Mouse (Mus musculus) heart, adult 2 months (tissue): ENCODE results near the gene Itpkb. TPM values are rescaled to one million over a fixed set of nuclear protein-coding genes. Genes with fewer than 3 reads are reported as not detected.
A peak's percentile ranks its signal among the peaks of the same experiment; 100 is the strongest.
"Not testable (repeated sequence)": the region's sequence is repeated elsewhere in the genome, so short reads cannot be mapped to it uniquely, and the experiment has no call there.

Experiments used
- DNase-seq, 2 experiments: peaks; one replicate each; pipeline ENCODE4 v3.0.0; 2021
- H3K27ac ChIP-seq: fragments of 200-600 bp; 2 replicates; pipeline ENCODE4 v1.8.1; 2022
- H3K27me3 ChIP-seq: fragments of 200-500 bp; 2 replicates; pipeline ENCODE4 v1.6.1; 2012; ENCODE audit warnings: mild to moderate bottlenecking, low read length, inconsistent platforms, mixed read lengths; ENCODE audit not compliant: control insufficient read depth, insufficient read depth
- H3K36me3 ChIP-seq: fragments of 200-500 bp; 2 replicates; pipeline ENCODE4 v1.6.1; 2012; ENCODE audit warnings: low read length, inconsistent platforms; ENCODE audit not compliant: control insufficient read depth, insufficient read depth
- H3K4me1 ChIP-seq: fragments of 200-500 bp; 2 replicates; pipeline ENCODE4 v1.6.1; 2011; ENCODE audit warnings: low read length; ENCODE audit not compliant: control insufficient read depth, insufficient read depth
- H3K4me3 ChIP-seq: fragments of 200-600 bp; 2 replicates; pipeline ENCODE4 v1.8.1; 2022
- H3K79me2 ChIP-seq: fragments of 200-500 bp; replicated peaks from 2 replicates; pipeline ENCODE4 v1.6.1; 2012; ENCODE audit warnings: mild to moderate bottlenecking, inconsistent platforms, low read length, moderate library complexity, mixed read lengths; ENCODE audit not compliant: control insufficient read depth, insufficient read depth
- H3K9ac ChIP-seq: fragments of 200-500 bp; 2 replicates; pipeline ENCODE4 v1.6.1; 2012; ENCODE audit warnings: low read depth, mild to moderate bottlenecking, control low read depth, inconsistent platforms, low read length, mixed read lengths
- CTCF ChIP-seq: fragments of 200-600 bp; IDR thresholded peaks from 2 replicates; pipeline ENCODE4 v1.8.1; 2022; ENCODE audit warnings: antibody characterized with exemption, mild to moderate bottlenecking, moderate library complexity
- EP300 ChIP-seq: fragments of 200-500 bp; IDR thresholded peaks from 2 replicates; pipeline ENCODE4 v1.6.1; 2011; ENCODE audit warnings: low read depth, low read length, control low read depth; ENCODE audit not compliant: insufficient read depth
- POLR2A ChIP-seq: fragments of 200-500 bp; IDR thresholded peaks from 2 replicates; pipeline ENCODE4 v1.6.1; 2011; ENCODE audit warnings: mild to moderate bottlenecking, low read depth, low read length, control low read depth; ENCODE audit not compliant: insufficient read depth
- WGBS: fragments of 180-500 bp; shearing (Covaris S2); methylation state at CpG from one replicate; pipeline ENCODE4 v1.1.7; 2018; 5-methylcytosine and 5-hydroxymethylcytosine counted together
- intact Hi-C: fragments of 180-260 bp; cut with DNase I; formaldehyde crosslinking; loops from one replicate; pipeline ENCODE4 v1.15.1; 2025
- polyA plus RNA-seq: library from polyadenylated mRNA; depleted of rRNA; stranded (reverse); fragments of >200 nt; gene quantifications from 2 replicates; pipeline ENCODE4 v1.2.3, GENCODE M21; 2012
- total RNA-seq, 2 experiments: library from RNA; stranded (reverse); gene quantifications; 2 replicates each; pipeline ENCODE4 v1.2.3; 2021

The Itpkb gene
- total and polyA plus RNA-seq, 3 experiments, result 21.5 to 50.7 (median 50.0) TPM

DNA sequence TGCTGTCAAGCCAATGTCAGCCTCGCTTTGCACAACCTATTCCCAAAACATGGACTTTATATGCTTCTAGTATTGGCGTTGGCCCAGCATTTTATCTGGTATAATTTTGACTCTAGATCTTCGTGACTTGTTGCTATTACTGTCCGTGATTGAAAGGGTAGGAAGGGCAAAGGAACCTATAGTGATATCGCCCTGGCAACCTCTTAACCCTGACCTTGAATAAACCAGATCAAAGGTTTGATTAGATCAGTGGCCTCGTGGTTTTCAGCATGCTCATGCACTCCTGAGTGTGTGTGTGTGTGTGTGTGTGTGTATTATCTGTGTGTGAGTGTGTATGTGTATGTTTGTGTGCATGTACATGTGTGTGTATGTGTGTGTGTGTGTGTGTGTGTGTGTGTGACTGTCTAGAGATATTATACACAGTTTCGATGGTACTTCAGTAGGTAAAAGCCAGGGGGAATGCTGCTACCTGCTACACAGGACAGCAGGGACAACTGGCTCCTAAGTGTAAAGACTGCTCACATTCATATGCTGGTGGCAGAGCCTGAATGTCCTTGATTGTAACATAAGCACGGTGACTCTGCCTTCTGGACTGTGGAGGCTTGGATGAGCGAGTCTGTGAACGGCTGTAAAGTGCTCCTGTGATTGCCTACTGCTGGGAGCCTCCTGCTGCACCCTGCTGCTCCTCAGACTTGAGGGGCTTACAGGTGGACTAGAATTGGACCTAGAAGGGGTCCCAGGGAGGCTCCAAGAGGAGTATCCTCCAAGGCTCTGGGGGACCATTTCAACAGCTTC lies 40.8 kb downstream of the Itpkb start:
- peaks cover 10% of the 10 kb centered on the region for H3K79me2 ChIP-seq
- TF ChIP-seq EP300, result no peak
- no peak for TF ChIP-seq POLR2A
- no peak for TF ChIP-seq CTCF
- H3K27me3 ChIP-seq, result no peaks in the 10 kb centered on the region
- intact Hi-C loops, result no loop called here
- no peak overlapping the region for H3K4me3 ChIP-seq
- WGBS, result 48% methylated on average over 10 of the region's 10 CpGs
- no peak overlapping the region for H3K9ac ChIP-seq
- DNase-seq, result no peak
- H3K4me1 ChIP-seq, result peaks cover 39% of the 10 kb centered on the region
- peaks cover 12% of the 10 kb centered on the region for H3K36me3 ChIP-seq
- no peak overlapping the region for H3K27ac ChIP-seq

DNA sequence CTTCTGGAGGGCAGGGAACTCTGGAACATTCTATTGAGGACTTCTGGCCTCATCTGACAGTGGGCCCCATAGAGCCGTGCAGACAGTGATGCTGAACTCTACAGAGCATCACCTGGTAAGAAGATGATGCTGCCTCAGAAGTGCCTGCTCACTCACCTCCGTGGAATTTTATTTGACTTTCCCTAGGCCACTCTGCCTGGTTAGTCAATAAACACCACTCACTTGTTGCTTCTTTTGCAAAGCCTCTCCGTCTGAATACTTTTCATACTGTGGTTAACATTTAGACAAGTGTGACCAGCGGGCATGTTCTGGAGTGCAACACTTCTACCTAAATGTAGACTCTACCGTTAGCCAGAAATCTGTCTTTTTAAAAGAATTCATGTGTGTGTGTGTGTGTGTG lies 42.0 kb downstream of the Itpkb start:
- intact Hi-C loops, H3K27me3 ChIP-seq, DNase-seq, H3K36me3 ChIP-seq, H3K79me2 ChIP-seq, H3K9ac ChIP-seq, H3K27ac ChIP-seq, H3K4me3 ChIP-seq: not testable (repeated sequence)
- WGBS, result 71% methylated on average over 5 of the region's 5 CpGs
- H3K4me1 ChIP-seq, result peaks cover 37% of the 10 kb centered on the region

DNA sequence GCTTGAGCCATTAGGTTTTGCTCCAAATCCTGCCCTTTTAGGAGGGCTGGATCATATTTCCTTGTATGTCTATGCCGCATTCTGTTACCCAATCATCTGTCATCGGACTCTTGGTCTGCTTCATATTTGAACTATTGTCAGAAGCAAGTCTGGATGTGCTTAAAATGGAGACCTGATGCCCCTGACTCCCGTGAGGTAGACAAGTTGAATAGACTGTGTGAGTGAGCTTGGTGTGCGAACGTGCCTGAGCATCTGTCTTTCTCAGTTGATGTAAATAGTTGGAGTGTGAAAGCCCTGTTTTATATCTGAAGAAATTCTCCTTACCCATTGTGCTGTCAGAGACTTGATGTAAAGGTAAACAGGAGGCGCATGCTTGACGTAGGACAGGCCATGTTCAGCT lies 46.3 kb downstream of the Itpkb start:
- peaks cover 9% of the 10 kb centered on the region for H3K79me2 ChIP-seq
- no peaks in the 10 kb centered on the region for H3K27me3 ChIP-seq
- H3K36me3 ChIP-seq, result peaks cover 11% of the 10 kb centered on the region
- WGBS, result 62% methylated on average over 7 of the region's 7 CpGs
- H3K4me1 ChIP-seq, result peaks cover 37% of the 10 kb centered on the region
- TF ChIP-seq CTCF, result no peak
- no peak for TF ChIP-seq POLR2A
- TF ChIP-seq EP300, result no peak
- intact Hi-C loops, result no loop called here
- no peak overlapping the region for H3K4me3 ChIP-seq
- peak overlapping the region; percentile 40 for H3K27ac ChIP-seq
- no peak overlapping the region for H3K9ac ChIP-seq
- no peak for DNase-seq

DNA sequence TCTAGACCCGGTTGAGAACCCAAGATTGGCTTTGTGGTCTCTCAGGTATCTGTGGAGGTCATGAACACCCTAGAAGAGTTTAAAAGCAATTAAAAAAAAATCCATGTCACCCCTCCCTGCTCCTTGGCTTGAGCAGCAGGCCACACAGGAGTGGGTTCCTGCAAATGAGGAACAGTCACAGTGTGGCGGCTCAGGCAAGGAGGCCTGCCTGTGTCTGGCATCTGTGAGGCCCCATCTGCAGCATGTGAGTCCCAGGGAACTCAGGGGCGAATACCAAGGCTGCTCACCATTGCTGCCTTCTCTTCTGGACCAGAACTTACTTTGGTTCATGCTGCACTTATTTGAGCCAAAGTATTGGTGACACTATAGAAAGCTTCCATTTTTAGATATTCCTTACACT lies 49.3 kb downstream of the Itpkb start:
- DNase-seq, result no peak
- 69% methylated on average over 3 of the region's 3 CpGs for WGBS
- intact Hi-C loops, result no loop called here

DNA sequence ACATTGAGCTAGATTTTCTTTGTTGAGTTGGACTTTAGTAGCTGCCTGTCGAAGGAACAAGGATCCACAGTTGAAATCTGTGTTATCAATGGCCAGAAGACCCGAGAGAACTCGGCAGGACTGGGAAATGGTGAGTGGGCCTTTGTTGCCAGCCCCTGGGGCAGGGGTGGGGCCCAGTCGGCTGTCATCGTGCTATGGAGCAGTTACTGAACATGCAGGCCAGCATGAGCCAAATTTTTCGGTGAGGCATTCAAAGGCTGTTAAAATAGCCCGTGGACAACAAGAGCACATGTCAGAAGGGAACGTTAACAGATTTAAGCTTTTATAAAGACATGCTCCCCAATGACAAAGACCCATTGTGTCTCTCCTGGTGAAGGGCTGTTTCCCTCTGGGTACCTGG lies 52.1 kb downstream of the Itpkb start:
- Histone ChIP-seq H3K27me3 (no peaks in the 10 kb centered on the region), H3K27ac (peak overlapping the region; percentile 64), H3K79me2 (peaks cover 8% of the 10 kb centered on the region), H3K9ac (peak overlapping the region; percentile 45; the same call in 1 of the 2 replicates), H3K4me3 (no peak overlapping the region; the same call in 1 of the 2 replicates), H3K4me1 (peaks cover 42% of the 10 kb centered on the region), H3K36me3 (peaks cover 27% of the 10 kb centered on the region)
- WGBS, result 8% methylated on average over 8 of the region's 8 CpGs
- intact Hi-C loops, result loop anchor here (2.0 kb wide), 1 partner anchor 14 kb away; no protein-coding TSS in a partner anchor
- TF ChIP-seq POLR2A (no peak), CTCF (no peak), EP300 (no peak)
- no peak for DNase-seq

More for the DNA sequence above, 49.3 kb downstream of the Itpkb start:
- H3K27ac ChIP-seq, result no peak overlapping the region
- no peak for TF ChIP-seq CTCF
- TF ChIP-seq EP300, result no peak
- peaks cover 25% of the 10 kb centered on the region for H3K36me3 ChIP-seq
- H3K4me1 ChIP-seq, result peaks cover 46% of the 10 kb centered on the region
- no peak overlapping the region for H3K9ac ChIP-seq
- no peaks in the 10 kb centered on the region for H3K27me3 ChIP-seq
- no peak overlapping the region for H3K4me3 ChIP-seq
- H3K79me2 ChIP-seq, result peaks cover 9% of the 10 kb centered on the region

DNA sequence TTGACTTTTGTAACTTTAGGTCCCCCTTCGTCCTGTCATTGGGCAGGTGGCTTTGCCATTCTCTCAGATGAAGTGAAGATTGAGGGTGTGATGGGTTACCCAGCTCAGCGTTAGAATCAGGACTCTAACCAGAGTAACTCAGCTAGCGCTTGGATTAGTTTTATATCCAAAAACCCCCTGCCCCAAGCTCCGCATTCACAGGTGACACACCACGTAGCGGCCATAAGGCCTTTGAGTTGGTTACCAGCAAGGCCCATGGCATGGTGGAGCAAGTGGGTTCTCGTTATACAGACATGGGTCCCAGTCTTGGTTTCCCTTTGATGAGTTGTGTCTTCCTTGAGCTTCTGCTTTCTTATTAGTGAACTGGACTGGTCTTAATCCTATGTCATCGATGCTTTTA lies 53.6 kb downstream of the Itpkb start:
- Histone ChIP-seq H3K27ac (peak overlapping the region; percentile 66; the same call in 1 of the 2 replicates), H3K27me3 (no peaks in the 10 kb centered on the region), H3K4me1 (peaks cover 42% of the 10 kb centered on the region), H3K4me3 (no peak overlapping the region), H3K36me3 (peaks cover 33% of the 10 kb centered on the region; the same call in 1 of the 2 replicates), H3K79me2 (peaks cover 6% of the 10 kb centered on the region), H3K9ac (no peak overlapping the region)
- intact Hi-C loops, result loop anchor here (2.0 kb wide), 1 partner anchor 15 kb away; no protein-coding TSS in a partner anchor
- TF ChIP-seq EP300 (no peak), POLR2A (no peak), CTCF (no peak)
- no peak for DNase-seq
- WGBS, result 84% methylated on average over 8 of the region's 8 CpGs
